Mouse (Mus musculus): ENCODE data around the gene Selenof.

Gene Selenof

GRCm38 (mm10) chr3:144565212-144565611, 4.9 kb upstream of the Selenof start:
- DNase-seq = no peak

GRCm38 (mm10) chr3:144568861-144569361, 1.2 kb upstream of the Selenof start:
- no peak for DNase-seq

- DNase-seq = no peak
Observed at GRCm38 (mm10) chr3:144569401-144569971, 618 bp upstream of the Selenof start.

GRCm38 (mm10) chr3:144570816-144571487, 848 bp downstream of the Selenof start:
- DNase-seq = no peak

- DNase-seq = no peak
Observed at GRCm38 (mm10) chr3:144574256-144574655, 4.2 kb downstream of the Selenof start.

GRCm38 (mm10) chr3:144577366-144578340, 7.5 kb downstream of the Selenof start:
- DNase-seq = peak; percentile 67

- no peak for DNase-seq
Observed at GRCm38 (mm10) chr3:144578921-144579320, 8.8 kb downstream of the Selenof start.

- DNase-seq = peak; percentile 85
Observed at GRCm38 (mm10) chr3:144579796-144580195, 9.7 kb downstream of the Selenof start.

- peak; percentile 50 for DNase-seq
Observed at GRCm38 (mm10) chr3:144580281-144580680, 10.2 kb downstream of the Selenof start.

- no peak for DNase-seq
Observed at GRCm38 (mm10) chr3:144581842-144582241, 11.7 kb downstream of the Selenof start.

- no peak for DNase-seq
Observed at GRCm38 (mm10) chr3:144582306-144582705, 12.2 kb downstream of the Selenof start.

GRCm38 (mm10) chr3:144583789-144584188, 13.7 kb downstream of the Selenof start:
- no peak for DNase-seq

GRCm38 (mm10) chr3:144584789-144585553, 14.9 kb downstream of the Selenof start:
- DNase-seq = no peak

- no peak for DNase-seq
Observed at GRCm38 (mm10) chr3:144586731-144587130, 16.6 kb downstream of the Selenof start.

GRCm38 (mm10) chr3:144589189-144589890, 19.2 kb downstream of the Selenof start:
- DNase-seq = no peak

- peak; percentile 40 for DNase-seq
Observed at GRCm38 (mm10) chr3:144592992-144593785, 23.1 kb downstream of the Selenof start.

- DNase-seq = peak; percentile 41
Observed at GRCm38 (mm10) chr3:144597121-144597520, 27.0 kb downstream of the Selenof start.

GRCm38 (mm10) chr3:144597790-144598467, 27.8 kb downstream of the Selenof start:
- DNase-seq = no peak

GRCm38 (mm10) chr3:144602413-144602812, 32.3 kb downstream of the Selenof start:
- DNase-seq = no peak

- DNase-seq = peak; percentile 54
Observed at GRCm38 (mm10) chr3:144602819-144603218, 32.7 kb downstream of the Selenof start.

Measured in heart, adult 11 months (tissue).